Mouse (Mus musculus): ENCODE results near the gene Wbp2nl.

Wbp2nl gene

DNA sequence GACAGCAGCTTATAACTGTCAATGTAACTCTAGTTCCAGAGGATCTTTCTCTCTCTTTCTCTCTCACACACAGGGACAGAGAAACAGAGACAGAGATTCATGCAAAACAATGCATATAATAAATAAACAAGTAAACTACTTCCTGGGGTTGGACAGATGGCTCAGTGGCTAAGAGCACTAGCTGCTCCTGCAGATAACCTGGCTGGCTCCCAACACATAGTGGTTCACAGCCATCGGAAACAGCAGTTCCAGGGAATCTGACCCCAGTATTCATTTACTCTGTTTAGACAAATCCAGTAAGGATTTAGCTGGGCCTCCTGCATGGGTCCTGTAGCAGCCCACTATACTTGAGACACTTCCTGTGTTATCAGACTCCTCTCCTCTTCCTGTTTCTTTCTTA lies 20.9 kb downstream of the Wbp2nl start:
- DNase-seq (ENCODE audit: low spot score) = no peak

DNA sequence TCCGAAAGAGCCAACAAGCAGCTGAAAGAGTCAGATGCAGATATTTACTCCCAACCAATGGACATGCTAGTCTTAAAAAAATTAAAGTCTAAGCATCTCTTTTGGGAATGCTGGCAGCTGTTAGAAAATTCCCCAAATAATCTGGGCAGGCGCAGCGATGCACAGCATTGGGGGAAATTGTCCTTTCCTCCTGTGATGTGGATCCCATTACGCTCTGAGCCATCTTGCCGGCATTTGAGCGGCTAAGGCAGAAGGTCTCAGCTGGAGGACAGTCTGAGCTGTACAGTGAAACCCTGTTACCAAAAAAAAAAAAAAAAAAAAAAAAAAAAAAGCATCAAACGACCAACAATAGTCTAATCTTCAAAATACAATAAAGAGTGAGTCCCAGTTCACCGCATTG lies 23.4 kb downstream of the Wbp2nl start:
- no peak for DNase-seq (ENCODE audit: low spot score)

DNA sequence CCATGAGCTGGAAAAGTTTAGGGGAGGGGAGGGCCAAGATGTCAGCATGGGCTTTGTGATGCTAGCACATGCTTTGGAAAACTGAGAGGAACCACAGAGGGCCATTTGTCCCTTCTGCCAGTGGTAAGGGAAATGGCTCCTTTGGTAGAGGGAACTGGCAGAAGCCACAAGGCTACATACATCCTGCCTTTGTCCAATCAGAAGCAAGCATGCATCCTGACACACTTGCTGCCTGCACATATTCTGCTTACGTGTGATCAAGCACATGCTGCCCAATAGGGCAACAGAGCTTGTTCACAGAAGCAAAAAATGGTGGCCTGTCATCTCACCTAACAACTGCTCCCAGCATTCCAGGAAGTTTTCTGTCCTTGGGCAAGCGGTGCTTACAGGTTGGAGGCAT lies 26.6 kb downstream of the Wbp2nl start:
- no peak for DNase-seq (ENCODE audit: low spot score)

DNA sequence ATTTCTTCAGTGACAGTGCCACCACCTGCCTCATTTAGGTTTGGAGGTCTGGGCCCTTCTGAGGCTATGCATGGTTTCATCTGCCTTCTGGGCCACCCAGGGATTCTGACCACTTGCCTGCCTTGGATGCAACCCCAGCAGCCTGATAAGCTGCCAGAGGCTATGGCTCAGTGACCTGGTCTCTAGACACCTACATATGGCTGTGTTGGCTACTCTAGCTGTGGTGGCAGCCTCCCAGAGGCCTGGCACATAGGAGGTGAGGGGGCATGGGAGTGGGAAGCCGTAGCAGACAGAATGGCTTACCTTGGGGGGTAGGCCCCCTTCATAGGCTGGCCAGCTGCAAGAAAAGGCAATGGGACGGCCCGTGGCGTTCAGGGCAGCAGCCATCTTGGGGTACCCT lies 36.4 kb downstream of the Wbp2nl start:
- DNase-seq (ENCODE audit: low spot score) = no peak

DNA sequence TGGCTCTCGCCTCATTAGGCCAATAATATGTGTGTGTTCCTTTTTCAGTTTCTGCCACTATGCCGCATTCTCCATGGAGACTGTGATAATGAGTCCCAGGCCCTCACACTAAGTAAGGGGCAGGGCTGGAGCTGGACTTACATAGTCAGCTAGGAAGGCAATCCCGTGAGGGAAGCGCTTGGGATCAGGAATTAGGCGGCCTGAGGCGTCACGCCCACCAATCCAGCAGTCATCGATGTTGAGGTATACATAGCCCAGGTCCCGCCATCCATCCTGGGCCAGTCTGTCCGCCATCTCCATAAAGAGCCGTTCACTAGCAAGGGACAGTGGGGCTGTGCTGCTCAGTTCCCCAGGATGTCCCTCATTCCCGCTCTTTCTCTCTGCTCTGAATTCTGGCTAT lies 37.9 kb downstream of the Wbp2nl start:
- DNase-seq (ENCODE audit: low spot score) = no peak

DNA sequence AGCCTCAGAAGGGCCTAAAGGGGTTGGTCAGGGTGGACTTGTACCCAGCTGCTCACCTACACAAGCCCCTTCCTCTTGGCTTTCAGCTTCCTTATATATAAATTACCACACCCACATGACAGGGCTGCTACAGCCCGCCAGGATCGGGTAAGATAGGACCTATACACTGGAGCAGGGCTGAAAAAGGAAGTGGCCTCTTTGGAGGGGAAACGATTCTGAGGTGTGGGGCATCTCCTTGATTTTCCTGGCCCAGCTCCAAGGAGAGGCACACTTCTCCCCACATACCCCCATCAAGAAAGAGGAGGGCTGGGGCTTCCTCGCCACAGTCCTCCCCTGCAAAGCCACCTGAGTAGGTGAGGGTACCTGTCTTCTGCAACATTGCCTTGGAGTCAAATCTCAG lies 39.1 kb downstream of the Wbp2nl start:
- DNase-seq (ENCODE audit: low spot score) = no peak

DNA sequence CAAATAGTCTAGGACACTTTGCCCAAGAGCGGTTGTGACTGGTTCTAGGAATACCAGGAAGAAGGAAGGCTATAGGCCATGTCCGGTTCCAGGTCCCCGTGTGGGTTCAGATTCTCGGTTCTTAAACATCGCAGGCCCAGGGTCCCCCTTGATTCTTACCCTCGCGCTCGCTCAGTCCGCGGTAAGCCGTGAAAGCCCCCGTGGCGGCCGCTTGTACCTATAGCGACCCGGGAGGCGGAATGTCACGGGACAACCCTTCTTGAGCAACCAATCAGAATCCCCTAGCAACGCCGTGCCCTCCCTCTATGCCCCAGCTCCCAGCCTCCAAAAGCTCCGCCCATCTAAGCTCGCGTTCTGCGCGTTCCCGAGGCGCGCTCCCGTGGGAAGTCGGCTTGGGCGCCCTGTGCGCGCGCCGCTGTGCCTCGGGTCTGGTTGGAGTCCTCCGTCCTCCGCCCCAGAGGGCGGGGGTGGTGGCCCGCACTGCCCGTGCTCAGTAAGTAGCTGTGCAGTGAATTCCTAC lies 39.9 kb downstream of the Wbp2nl start, which contains the start of the genes Naga, Pheta2 and Smdt1:
TSS of gene Naga (minus strand) at position 333 of the 520 bp plus-strand sequence.
TSS of gene Pheta2 (plus strand) at position 350 of the 520 bp plus-strand sequence.
TSS of gene Smdt1 (plus strand) at position 367 of the 520 bp plus-strand sequence.
- DNase-seq (ENCODE audit: low spot score) = peak; percentile 97

DNA sequence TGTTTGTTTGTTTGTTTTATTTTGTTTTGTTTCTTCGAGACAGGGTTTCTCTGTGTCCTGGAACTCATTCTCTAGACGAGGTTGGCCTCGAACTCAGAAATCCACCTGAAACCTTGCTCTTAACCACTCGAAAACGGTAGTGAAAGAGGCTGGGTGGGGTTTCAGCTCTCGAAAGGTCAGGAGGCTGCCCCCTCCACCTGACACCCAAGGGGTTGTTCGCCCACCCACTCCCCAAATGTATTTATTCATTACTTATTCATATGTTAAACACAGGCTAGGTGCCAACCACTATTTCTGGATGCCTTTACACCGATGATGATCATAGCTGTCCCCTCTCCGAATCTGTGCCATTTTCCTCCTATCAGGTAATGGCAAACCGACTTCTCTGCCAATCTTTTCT lies 40.4 kb downstream of the Wbp2nl start:
- DNase-seq (ENCODE audit: low spot score) = no peak

DNA sequence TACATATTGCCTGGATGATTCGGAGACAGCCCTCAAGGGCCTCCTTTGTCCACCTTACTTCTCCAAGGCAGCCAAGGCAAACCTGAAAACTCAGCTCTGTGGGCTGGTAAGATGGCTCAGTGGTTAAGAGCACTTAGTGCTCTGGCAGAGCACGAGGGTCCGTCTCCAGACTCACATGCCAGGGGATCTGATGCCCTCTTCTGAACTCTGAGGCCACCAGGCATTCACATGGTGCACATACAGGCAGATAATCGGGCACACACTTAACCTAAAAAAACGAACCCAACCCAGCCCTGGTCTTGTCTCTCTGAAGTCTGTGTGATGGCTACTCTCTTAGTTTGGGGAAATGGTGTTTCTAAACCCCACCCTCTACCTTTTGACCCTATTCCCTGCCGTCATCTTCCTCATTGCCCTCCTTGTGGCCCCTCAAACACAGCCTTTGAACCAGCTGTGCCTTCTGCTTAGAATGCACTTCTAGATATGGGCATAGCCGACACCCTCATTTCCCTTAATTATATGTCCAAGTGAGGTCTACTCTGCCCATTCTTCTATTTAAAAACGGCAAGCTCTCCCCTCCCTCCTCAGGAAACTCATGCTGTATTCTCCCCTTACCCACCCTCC lies 41.0 kb downstream of the Wbp2nl start:
- DNase-seq (ENCODE audit: low spot score) = no peak

DNA sequence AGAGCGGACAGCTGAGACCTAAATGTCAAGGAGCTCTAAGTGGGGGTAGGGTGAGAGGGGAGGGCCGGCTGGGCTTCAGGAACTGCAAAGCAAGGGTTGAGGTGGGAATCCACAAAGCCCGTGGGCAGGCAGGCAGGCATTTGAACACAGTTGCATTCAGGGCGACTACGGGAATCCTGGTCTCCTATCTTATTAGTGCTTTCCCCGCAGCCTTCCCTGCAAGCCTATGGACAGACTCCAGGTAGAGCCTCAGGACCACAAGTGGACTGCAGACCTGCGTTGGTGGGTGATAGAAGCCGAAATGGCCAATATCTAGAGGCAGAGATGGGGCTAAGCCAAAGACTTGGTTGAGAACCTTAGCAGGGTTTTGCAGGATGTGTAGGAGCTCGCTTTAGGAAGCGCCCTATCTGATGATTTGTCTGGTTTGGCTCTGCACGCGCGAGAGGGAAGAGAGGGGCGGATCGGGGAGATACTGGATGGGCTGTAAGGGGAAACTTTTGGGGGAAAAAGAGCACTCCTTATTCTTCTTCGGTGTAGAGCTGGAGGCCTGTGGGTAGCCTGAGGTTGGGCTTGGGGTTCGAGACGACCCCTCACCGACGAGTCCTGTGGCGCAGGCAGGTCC lies 41.8 kb downstream of the Wbp2nl start:
- peak; percentile 42 for DNase-seq (ENCODE audit: low spot score)

DNA sequence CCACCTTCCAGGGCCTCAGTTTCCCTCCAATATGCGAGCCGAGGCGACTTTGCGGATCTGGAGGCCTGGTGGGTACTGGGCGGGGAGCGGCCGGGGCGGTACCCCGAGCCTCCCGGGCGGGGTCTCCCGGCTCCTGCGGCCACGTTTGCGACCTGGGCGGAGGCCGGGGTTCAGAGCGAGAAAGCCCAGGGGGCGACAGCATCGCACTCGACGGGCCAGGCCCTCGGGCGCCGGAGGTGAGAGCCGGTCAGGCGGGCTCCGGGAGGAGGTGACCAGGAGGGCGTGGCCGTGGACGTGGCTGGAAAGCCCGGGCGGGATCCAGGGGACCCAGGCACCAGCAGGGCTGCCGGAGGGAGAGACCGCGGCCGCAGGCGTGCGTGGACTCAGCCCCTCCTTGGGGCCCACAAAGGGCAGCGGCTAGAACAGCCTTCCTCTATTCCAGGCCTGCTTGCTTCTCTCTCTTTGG lies 42.3 kb downstream of the Wbp2nl start:
- DNase-seq (ENCODE audit: low spot score) = peak; percentile 66

DNA sequence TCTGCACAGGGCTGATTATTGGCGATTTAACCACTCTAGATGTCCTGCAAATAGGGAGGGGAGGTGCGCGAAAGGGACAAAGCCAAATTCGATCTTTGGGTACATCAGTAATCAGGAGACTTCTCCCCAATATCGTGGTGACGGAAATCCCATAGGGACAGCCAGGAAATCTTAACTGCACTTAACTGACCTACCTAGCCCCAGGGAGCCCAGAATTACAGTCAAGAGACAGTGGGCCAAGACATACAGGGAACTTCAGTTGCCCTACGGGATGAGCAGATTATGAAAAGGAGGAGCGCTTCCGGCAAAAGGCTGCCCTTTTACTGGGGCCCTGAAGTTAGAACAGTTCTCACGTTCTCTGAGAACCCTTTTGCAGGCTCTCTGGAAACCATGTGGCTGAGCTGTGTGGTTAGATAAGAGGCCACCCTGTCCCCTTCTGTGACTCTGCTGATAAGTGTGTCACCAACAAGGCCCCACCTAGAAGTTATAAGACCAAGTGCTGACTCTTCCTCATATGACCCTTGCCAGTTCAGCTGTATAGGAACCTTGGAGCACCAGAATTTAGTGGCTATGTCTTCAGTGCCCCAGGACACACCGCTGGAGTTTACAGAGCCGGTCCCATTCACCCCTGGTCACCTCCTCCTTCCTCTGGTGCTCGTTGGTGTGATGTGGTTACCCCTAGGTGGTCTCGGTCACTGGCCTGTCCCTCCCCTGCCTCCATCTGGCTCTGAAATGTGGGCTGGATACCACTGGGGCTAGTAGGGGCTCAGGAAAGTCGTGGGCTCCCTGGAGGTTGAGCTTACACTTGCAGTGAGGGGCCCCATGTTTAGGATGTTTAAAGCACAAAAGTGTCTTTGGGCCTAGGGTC lies 43.2 kb downstream of the Wbp2nl start:
- DNase-seq (ENCODE audit: low spot score) = peak; percentile 62

DNA sequence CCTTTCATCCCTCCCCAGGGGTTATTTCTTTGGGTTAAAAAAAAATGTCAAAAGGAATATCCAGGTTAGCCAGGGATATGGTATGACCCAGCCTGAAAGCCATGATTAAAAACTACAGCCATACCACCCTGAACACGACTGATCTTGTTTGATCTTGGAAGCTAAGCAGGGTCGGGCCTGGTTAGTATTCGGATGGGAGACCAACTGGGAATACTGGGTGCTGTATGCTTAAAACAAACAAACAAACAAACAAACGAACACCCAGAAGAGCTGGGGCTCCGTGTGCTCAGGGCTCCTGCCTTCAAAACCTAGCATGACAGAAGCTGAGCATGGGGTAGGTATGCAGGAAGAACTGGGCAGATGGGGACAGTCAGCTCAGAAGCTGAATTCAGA lies 43.8 kb downstream of the Wbp2nl start:
- no peak for DNase-seq (ENCODE audit: low spot score)

DNA sequence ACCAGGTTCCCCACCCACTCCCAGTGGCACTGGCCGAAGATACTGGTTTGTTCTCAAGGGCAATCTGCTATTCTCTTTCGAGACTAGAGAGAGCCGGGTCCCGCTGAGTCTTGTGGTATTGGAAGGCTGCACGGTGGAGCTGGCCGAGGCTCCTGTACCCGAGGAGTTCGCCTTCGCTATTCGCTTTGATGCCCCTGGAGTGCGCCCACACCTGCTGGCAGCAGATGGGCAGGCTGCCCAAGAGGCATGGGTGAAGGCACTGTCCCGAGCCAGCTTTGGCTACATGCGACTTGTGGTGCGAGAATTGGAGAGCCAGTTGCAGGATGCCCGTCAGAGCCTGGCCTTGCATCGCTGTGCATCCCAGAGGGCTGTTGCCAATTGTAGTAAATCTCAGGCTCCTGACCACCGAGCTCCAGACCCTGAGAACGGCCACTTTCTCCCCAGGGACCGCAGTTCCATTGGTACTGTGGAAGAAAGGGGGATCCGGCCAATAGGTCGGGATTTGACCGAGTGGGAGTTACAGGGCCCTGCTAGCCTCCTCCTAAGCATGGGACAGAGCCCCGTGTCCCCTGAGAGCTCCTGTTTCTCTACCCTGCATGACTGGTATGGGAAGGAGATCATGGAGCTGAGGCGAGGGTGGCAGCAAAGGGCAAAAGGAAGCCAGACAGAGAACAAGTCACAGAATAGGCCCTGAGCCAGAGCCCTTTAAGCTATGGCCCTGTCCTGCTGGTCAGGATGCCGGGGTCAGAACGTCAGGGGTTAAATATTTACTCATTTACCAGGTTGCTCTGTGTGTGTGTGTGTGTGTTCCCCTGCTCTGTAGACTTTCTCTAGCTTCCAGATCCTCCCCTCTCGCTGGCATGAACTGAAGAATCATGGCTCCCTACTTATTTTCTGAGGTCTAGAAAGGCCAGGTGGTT lies 44.9 kb downstream of the Wbp2nl start:
- peak; percentile 66 for DNase-seq (ENCODE audit: low spot score)

DNA sequence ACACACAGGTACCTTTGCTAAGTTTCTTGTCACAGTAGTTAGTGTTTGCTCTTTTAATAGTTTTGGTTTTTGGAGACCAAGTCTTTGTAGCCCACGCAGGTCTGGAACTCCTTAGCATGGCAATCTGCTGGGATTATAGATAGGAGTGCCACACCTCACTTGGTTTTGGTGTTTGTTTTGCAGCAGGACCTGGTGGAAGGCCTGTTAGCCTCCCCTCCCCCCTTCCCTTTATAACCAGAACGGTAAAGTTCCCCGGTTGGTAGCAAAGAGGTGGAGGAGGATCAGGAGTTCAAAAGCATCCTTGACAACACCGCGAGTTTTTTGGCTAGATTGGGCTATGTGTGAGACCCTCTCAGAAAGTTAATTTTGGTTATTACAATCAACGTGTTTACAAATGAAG lies 46.2 kb downstream of the Wbp2nl start:
- DNase-seq (ENCODE audit: low spot score) = peak; percentile 28

DNA sequence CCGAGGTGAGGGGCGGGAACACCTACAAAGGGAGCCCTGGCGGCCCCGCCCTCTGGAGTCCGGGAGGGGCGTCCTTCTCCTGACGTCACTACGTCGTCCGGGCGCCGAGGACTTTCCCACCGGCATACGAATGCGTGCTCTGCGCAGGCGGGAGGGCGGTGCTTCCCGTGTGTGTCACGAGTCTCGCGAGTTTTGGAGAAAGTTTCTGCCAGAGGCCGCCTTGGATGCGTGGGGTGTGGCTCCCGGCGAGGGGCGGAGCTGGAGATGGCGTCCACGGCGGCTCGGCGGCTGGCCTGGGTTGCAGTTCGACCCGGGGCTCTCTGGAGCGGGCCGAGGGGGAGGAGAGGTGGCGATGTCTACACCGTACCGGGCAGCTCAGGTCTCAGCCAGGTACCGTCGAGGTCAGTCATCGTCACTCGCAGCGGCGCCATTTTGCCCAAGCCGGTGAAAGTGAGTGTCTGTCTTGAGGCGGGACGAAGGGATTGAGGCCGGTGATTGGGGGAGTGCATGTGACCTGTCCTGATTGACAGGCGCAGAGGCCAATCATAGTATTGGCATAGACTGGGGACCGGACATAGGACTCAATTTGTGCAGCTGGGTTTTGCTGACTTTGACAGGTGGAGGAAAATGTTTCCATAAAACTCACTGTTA lies 47.2 kb downstream of the Wbp2nl start:
- peak; percentile 99 for DNase-seq (ENCODE audit: low spot score)

DNA sequence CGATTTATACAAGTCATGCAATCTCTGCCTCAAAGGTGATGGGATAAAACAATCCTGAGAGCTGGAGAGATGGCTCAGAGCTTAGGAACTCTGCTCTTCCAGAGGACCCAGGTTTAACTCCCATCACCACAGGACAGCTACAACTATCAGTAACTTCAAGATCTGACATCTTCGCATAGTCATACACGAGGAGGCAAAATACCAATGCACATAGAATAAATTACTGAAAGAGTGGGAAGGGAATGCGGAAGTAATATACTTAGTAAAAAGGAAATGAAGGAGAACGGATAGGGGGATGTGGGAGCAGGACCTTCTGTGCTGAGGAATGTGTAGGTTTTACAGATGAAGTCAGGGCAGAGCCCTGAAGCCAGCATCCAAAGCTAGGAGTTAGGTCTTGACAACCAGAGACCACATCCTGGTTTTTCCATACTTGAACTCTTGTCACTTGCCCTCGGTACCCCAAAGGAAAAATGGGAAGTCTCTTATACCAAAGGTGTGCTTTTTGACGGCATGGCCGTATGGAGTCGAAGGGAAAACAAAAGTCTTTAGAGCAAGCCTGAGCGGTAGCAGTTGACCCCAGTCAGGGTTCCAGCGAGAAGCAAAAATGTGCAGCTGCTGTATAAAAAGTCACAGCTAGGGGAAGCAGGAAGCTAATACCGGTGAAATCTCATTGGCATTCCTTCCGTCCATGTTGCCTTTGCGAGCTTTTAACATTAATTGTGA lies 48.0 kb downstream of the Wbp2nl start:
- no peak for DNase-seq (ENCODE audit: low spot score)

DNA sequence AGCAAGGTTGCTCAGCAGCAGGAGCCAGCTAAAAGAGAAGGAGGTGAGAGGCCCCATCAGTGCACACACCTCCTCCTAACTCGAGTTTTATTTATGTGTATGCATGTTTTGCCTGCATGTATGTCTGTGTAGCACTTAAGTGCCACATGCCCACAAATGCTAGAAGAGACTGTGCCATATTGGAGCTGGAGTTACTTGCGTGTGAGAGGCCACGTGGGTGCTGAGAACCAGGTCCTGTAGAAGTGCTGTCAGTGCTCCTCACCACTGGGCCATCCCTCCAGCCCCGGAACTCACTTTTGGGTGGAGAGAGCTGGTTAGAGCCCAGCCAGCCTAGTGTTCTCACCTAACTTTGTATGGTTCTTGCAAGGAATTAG lies 48.5 kb downstream of the Wbp2nl start:
- no peak for DNase-seq (ENCODE audit: low spot score)

DNA sequence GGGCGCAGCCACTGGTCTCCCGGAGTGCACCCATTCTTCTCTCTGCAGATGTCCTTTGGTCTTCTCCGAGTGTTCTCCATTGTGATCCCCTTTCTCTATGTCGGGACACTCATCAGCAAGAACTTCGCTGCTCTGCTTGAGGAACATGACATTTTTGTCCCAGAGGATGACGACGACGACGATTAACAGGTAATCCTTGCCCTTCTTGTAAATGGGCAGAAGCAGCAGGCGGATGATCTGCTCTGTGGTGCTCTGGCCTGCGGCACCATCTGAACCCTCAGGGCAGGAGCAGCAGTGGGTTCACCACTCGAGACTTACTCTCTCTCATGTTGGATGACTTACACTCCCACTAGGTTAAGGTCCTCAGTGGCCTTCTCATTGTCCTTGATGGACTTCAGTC lies 49.1 kb downstream of the Wbp2nl start:
- DNase-seq (ENCODE audit: low spot score) = no peak

DNA sequence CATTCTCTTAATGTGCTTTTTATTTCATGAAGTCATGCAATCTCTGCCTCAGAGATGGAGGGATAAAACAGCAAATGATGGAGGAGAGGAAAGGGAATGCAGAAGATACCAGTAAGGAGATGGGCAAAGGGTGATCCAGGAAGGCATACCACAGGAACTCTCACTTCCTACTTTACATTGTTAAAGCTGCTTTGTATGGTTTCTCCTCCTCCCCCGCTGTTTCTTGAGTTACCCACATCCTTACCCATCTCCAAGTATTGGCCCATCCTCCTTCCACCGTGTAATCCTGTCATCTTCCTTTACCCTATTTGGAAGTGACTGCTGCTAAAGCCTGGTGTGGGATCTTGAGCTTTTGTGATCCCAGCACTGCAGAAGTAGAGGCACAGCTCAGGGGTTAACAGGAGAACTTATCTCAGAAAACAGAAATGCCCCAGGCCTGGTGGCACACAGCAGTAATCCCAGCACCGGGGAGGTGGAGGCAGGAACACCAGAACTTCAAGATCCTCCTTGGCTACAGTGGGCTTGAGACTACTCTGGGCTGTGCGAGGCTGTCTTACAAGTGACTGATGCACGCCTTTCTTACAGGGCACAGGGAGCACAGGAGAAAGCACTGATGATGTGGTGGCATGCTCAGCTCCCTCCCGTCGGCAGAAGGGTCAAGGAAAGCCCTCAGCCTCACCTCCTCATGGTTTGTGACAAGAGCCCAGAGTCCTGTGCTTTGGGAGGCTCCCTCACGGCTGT lies 49.7 kb downstream of the Wbp2nl start:
- DNase-seq (ENCODE audit: low spot score) = no peak
